Mouse (Mus musculus): ENCODE results near the gene Figla. TPM values are rescaled to one million over a fixed set of nuclear protein-coding genes. Genes with fewer than 3 reads are reported as not detected.
"Not testable (repeated sequence)": the region's sequence is repeated elsewhere in the genome, so short reads cannot be mapped to it uniquely, and the experiment has no call there.

The Figla gene
- polyA plus RNA-seq (2012; rRNA removed): not detected in 2 replicates

DNA sequence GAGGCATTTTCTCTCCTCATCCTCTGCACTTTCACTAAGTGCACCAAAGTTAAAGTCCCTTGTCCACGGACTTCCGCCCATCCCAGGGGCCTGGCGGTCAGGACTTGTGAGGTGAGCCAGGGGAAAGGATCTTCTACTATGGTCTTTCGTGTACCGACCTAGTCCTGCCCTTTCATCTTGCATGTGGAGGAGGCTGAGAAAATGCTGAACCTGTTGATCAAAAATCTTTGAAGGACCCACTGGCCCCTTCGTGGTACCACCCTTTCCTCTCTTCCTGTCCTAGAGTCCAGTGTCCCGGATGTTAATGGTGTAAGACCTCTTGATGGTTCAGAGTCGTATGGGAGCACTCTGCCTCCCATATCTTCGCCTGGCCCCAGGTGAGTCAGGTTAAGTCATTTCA is at the start of gene Figla:
TSS of gene Figla (plus strand) at position 301 of the 400 bp plus-strand sequence.
- no peak for DNase-seq (ENCODE audit: low spot score)

DNA sequence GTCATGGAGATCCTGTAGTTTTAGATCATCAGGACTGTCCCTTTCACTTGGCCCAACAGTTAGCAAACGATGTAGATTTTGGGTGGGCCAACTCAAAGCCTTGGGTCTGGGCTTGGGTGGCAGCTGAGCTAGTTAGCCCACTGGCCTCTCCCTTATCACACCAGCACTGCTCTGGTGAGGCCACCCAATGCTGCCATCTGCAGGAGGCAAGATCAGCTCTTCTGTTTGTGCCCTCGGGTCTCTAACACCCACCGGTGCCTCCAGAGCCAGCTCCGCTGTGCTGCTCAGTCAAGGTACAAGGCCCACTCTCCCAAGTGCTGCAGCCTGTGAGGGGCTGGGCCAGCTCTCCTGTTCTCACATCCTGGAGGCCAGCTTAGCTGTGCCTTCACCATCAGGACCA is 49.3 kb upstream of the Figla start:
- DNase-seq (ENCODE audit: low spot score): no peak

DNA sequence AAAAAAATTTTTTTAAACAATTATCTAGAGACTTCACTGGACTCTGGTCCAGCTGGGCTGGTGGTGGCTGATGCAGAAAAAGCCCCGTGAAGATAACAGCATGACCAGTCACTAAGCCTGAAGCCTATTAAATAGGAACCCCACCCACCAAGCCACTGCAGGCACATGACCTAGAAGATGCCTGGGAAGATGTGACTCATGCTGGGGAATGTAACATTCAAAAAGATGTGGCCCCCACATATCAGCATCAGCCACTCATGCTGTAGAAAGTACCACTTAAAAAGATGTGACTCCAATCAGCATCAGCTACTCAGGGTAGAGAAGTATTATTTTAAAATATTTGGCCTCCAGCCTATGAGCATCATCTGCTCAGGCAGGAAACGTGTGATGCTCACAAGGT is 46.1 kb upstream of the Figla start:
- no peak for DNase-seq (ENCODE audit: low spot score)

DNA sequence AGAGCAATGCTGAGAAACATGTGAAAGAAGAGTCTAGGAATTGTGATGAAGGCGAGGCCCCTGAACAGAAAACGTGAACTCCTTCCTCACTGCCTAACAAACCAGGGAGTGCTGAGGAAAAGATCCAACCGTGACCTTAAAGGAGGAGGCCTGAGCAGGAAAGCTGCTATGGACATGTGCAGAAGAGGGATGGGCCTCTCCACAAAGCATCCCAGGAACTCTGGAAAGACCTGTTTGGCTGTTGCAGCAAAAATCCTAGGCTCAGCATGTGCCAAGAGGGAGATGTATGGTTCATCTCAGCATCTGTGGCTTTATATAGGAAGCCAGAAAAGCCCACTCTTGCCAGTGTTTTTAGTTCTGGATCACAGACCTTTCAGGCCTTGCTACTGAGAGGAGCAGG is 43.3 kb upstream of the Figla start:
- no peak for DNase-seq (ENCODE audit: low spot score)

- DNase-seq (ENCODE audit: low spot score): no peak
Observed at GRCm38 (mm10) chr6:85973336-85973735, 42.6 kb upstream of the Figla start.

DNA sequence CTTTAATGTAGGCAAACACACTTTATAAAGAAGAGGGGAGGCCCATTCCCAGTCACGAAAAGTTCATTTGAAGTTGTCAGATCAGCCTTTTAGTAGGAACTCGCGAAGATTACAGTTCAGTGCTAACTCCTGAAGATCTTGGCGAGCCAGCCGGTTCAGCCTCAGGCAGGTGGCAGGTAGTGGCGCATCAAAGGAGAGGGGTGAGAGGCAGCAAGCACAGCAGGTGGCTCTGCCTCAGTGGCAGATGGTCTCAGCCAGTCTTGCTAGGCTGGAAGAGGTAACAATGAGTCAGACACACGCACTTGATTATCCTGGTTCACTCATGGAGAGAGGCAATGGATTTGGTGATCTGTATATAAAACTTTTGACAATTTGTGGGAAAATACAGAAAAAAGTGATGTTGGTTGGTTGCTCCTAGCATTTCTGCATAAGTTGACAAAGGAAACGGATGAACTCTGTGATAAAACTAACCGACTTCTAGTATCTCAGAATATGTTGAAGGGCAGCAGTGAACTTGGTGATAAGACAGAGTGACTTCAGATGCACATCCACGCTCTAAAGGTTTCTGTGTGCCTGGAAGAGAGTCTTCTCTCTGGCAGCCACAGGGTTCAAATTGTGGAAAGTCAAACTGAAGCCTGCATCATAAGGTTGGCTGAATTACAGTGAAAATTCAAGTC is 40.9 kb upstream of the Figla start:
- DNase-seq (ENCODE audit: low spot score): no peak

GRCm38 (mm10) chr6:85975761-85976160 is 40.2 kb upstream of the Figla start:
- DNase-seq (ENCODE audit: low spot score): no peak

DNA sequence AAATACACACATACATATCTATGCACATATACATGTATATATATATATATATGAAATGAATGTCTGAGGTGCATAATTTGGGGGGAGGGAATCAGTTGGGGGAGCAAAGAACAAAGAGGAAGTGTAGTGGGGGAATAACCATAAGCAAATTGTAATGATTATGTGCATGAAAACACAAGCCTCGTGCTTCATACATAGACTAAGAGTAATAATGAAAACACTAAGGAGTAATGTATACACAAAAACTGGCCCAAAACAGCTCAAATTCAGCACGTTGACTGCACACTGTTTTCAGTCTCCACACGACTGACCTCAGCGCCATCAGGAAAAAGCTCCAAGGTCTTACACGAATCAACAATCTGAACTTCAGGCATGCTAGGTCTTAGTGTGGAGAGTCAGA is 39.7 kb upstream of the Figla start:
- no peak for DNase-seq (ENCODE audit: low spot score)

GRCm38 (mm10) chr6:85978736-85979135 is 37.2 kb upstream of the Figla start:
- not testable (repeated sequence) for DNase-seq (ENCODE audit: low spot score)

- DNase-seq (ENCODE audit: low spot score): no peak
Observed at GRCm38 (mm10) chr6:85984351-85984750, 31.6 kb upstream of the Figla start.

GRCm38 (mm10) chr6:85989570-85989969 is 26.4 kb upstream of the Figla start:
- not testable (repeated sequence) for DNase-seq (ENCODE audit: low spot score)

DNA sequence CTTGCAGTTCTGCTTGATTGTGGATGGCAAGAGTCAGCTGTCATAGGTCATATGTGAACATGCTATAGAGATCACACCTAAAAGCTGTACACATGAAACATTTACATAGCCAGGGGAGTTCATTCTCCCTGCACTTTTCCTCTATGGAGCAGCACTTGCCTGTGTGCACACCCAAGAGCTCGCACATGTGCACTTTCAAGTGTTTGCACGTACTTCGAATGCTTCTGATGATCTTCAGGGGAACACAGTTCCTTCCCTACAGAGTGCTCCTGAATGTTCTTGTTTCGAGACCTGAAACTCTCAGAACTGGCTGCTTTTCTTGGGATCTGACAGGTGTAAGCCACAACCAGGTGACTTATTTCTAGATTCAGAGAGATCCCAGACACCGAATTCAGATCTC is 25.2 kb upstream of the Figla start:
- not testable (repeated sequence) for DNase-seq (ENCODE audit: low spot score)

- no peak for DNase-seq (ENCODE audit: low spot score)
Observed at GRCm38 (mm10) chr6:86003405-86003925, 12.5 kb upstream of the Figla start.

- DNase-seq (ENCODE audit: low spot score): no peak
Observed at GRCm38 (mm10) chr6:86004271-86005148, 11.5 kb upstream of the Figla start.

- no peak for DNase-seq (ENCODE audit: low spot score)
Observed at GRCm38 (mm10) chr6:86009980-86010379, 6.0 kb upstream of the Figla start.

DNA sequence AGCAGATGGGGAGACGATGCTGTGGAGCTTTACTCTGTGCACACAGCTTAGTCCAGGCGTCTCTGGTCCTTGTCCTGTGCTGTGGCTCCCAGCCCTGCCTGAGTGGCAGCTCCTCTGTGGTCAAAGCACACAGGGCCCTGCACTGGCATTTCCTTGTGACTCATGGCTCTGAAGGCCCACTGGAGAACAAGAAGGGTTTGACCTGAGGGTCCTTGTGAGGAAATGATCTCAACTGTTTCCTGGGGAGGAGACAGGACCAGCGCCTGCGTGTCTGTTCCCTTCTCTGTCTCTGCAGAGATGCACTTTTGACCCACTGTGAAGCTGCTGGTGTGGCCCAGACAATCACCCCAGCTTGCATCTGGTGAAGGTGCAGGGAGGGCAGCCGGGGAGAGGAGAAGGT is 1.2 kb upstream of the Figla start:
- DNase-seq (ENCODE audit: low spot score): not testable (repeated sequence)

DNA sequence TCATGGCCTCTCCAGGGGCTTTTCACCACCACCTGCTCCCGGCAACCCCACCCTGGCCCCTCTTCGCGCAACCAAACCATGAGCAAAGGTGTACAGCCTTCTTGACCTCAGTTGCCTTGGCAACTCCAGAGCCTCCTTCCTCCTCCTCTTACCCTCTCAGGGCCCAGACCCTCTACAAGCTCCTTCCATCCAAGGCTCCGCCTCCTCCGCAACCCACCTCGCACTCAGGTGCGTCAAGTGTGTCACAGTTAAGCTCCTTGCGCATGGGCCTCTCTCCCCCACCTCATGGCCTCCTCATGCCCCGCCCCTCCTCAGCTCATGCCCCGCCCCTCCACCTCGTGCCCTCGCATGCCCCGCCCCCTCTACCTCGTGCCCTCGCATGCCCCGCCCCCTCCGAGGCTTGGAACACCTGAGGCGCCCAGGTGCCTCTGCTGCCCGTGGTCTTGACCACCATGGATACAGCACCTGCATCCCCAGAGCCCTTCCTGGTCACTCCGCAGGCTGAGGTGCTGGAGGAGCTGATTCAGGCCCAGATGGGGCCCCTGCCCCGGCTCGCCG is 901 bp downstream of the Figla start:
- DNase-seq (ENCODE audit: low spot score): no peak

- no peak for DNase-seq (ENCODE audit: low spot score)
Observed at GRCm38 (mm10) chr6:86019415-86020237, 3.7 kb downstream of the Figla start.

DNA sequence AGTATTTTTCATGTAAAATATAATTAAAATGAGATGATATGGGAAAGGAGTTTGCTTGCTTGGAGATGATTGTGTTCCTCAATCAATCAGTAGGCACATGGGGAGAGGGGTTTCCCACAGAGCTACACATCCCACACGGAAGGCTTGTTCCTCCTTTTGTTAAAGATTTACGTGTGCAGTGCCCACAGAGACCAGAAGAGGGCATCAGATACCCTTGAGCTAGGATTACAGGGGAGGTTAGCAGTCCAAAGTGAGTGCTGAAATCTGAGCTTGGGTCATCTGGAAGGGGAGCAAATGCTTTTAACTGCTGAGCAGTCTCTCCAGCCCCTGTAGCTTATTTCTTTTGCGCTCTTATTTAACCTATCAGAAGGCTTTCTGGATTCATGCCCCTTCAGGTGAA is 5.0 kb downstream of the Figla start:
- DNase-seq (ENCODE audit: low spot score): no peak

DNA sequence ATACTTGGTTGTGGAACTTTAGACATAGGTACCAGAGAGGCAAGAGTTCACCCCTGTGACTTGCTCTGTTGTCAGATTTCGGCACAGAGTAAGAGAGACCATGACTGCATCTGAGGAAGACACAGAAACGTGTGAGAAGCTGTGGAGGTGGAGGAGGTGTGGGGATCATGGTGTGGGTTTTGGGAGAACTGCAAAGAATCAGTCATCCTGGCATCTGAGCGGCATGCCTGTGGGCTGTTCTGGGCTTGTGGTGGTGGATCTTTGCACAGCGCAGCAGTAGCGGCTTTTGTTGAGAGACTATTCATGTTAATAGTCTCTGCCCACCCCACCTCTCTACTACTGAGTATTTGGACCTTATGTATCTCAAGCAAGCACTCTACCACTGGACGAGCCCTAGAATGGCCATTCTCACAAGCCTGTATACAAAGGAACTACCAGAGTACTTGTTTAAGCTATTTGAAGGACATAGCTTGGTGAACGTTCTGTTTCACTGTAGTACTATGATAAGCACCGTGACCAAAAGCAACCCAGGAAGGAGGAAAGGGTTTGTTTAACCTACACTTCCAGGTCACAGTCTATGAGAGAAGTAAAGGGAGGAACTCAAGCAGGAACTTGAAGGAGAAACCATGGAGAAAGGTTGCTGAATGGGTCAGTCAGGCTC is 10.8 kb downstream of the Figla start:
- no peak for DNase-seq (ENCODE audit: low spot score)

- DNase-seq (ENCODE audit: low spot score): no peak
Observed at GRCm38 (mm10) chr6:86028150-86028549, 12.2 kb downstream of the Figla start.

All from urinary bladder, adult 2 months (tissue).